Mouse (Mus musculus) inflammation-experienced regulatory T-cells, adult 6 months (primary cell): ENCODE data around the gene Cryaa. TPM values are rescaled to one million over a fixed set of nuclear protein-coding genes. Genes with fewer than 3 reads are reported as not detected.

Experiments
- ATAC-seq: one replicate; pipeline ENCODE4 v1.8.0; 2017
- polyA plus RNA-seq, 3 experiments: library from polyadenylated mRNA; unstranded; fragments of 100-300 nt; shearing (Covaris generic); gene quantifications; one replicate each; pipeline ENCODE4 v1.2.1; 2017

Gene Cryaa
- polyA plus RNA-seq, 3 experiments from 2014 or later, result not detected

- no peak for ATAC-seq
Observed at GRCm38 (mm10) chr17:31713709-31714108, 36.1 kb downstream of the Cryaa start.

- ATAC-seq, result no peak
Observed at GRCm38 (mm10) chr17:31714125-31714524, 36.5 kb downstream of the Cryaa start.

GRCm38 (mm10) chr17:31715006-31715405 is 37.4 kb downstream of the Cryaa start:
- ATAC-seq, result no peak

DNA sequence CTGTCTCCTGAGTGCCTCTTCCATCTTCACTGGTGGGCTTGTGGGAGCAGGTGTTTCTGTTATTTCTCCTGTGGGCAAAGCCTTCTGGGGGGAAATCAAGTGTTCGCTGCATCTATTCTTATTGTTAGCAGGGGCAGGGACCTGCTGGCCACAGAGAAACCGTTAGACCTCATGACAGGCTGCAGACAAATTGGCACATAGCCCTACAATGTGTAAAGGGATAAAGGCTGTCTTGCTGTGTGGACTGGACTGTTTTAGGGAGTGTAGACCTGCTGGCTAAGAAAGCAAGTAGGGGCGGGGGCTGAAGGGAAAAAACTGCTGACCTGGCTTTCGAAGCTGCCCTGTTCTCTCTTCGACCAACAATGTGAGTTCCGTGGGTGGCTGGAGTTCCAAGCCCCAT is 44.0 kb downstream of the Cryaa start:
- no peak for ATAC-seq

DNA sequence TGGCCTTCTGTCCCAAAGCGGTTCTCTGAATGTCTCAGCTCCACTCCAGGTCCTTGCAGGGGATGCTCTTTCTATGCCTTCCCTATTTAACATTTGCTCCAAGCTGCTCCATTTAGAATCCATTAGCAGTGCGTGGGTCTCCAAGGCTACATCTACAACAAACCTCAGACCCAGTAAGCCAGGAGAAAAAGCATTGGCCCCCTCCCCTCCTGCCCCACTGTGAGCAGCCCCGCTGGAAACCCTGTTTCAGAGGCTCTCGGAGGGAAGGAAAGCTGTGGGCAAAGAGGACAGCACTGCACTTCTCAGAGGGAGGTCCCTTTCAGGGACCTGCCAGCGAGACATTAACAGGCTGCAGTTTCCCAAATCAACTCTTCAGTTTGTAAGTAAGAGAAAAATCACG is 47.8 kb downstream of the Cryaa start:
- ATAC-seq, result no peak

- no peak for ATAC-seq
Observed at GRCm38 (mm10) chr17:31726216-31726615, 48.6 kb downstream of the Cryaa start.

DNA sequence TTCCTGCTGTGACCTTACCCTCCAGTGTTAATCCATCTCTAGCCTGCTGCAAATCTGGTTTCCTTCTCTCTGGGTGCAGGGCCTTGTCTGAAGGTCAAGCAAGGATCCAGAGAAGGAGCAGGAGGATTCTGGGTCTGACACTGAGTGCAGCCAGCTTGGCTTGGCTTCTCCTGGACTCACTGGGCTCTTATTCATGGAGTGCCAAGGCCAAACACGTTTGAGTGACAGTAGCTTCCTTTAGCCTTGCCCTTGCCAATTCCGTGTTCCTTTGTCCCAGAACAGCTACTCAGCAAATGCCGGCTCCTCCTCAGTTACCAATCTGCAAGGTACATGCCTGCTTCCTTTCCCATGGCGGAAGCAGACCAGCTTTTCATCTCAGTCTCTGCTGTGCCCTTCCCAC is 49.6 kb downstream of the Cryaa start:
- no peak for ATAC-seq

GRCm38 (mm10) chr17:31728043-31728442 is 50.4 kb downstream of the Cryaa start:
- ATAC-seq, result no peak

GRCm38 (mm10) chr17:31728968-31729501 is 51.4 kb downstream of the Cryaa start:
- ATAC-seq, result no peak

GRCm38 (mm10) chr17:31731038-31731437 is 53.4 kb downstream of the Cryaa start:
- no peak for ATAC-seq

Other genes with a start within 250 kb of the Cryaa start
- gene Wdr4, start 157.8 kb upstream of the Cryaa start, polyA plus RNA-seq, result 10 to 100 TPM; 11.4 to 17.7 (median 17.7) TPM
- 100 to 1,000 TPM; 229 to 248 (median 246) TPM for gene Ndufv3, start 157.7 kb upstream of the Cryaa start, polyA plus RNA-seq
- gene Pknox1, start 113.1 kb upstream of the Cryaa start, polyA plus RNA-seq, result 10 to 100 TPM; 42.0 to 53.1 (median 44.8) TPM
- gene Cbs, start 40.6 kb upstream of the Cryaa start, polyA plus RNA-seq, result under 1 TPM in 2 of 3 experiments, not detected in 1; 0.08 to 0.13 TPM
- gene U2af1, start 18.9 kb upstream of the Cryaa start, polyA plus RNA-seq, result 100 to 1,000 TPM in 1 of 3 experiments, 10 to 100 TPM in 2; 53.0 to 103 (median 62.4) TPM
- gene Sik1, start 178.0 kb downstream of the Cryaa start, polyA plus RNA-seq, result 1 to 10 TPM; 2.5 to 3.8 (median 2.7) TPM